Mouse (Mus musculus): ENCODE measurements at regions not wholly inside any gene's neighbourhood (a gene's known extent, or its start where the extent isn't known, plus 50 kb on each side); places are given as distances from the start of the nearest gene placed in this dataset.

- no peak for DNase-seq (ENCODE audit: extremely low spot score, low spot score)
Measured at GRCm38 (mm10) chr12:106128944-106129724, 119.1 kb downstream of the Vrk1 start.

- DNase-seq (ENCODE audit: extremely low spot score, low spot score) = no peak
Measured at GRCm38 (mm10) chr12:106130071-106130676, 120.1 kb downstream of the Vrk1 start.

GRCm38 (mm10) chr12:106132715-106133114 lies 122.7 kb downstream of the Vrk1 start:
- no peak for DNase-seq (ENCODE audit: extremely low spot score, low spot score)

GRCm38 (mm10) chr12:106138466-106138865 lies 128.4 kb downstream of the Vrk1 start:
- DNase-seq (ENCODE audit: extremely low spot score, low spot score) = no peak

- no peak for DNase-seq (ENCODE audit: extremely low spot score, low spot score)
Measured at GRCm38 (mm10) chr12:106139491-106139890, 129.5 kb downstream of the Vrk1 start.

- no peak for DNase-seq (ENCODE audit: extremely low spot score, low spot score)
Measured at GRCm38 (mm10) chr12:106139927-106140326, 129.9 kb downstream of the Vrk1 start.

GRCm38 (mm10) chr12:106140671-106141070 lies 130.6 kb downstream of the Vrk1 start:
- DNase-seq (ENCODE audit: extremely low spot score, low spot score) = no peak

GRCm38 (mm10) chr12:106143548-106143947 lies 133.5 kb downstream of the Vrk1 start:
- no peak for DNase-seq (ENCODE audit: extremely low spot score, low spot score)

- DNase-seq (ENCODE audit: extremely low spot score, low spot score) = no peak
Measured at GRCm38 (mm10) chr12:106156837-106157236, 146.8 kb downstream of the Vrk1 start.

GRCm38 (mm10) chr12:106157827-106158226 lies 147.8 kb downstream of the Vrk1 start:
- no peak for DNase-seq (ENCODE audit: extremely low spot score, low spot score)

- no peak for DNase-seq (ENCODE audit: extremely low spot score, low spot score)
Measured at GRCm38 (mm10) chr12:106158620-106159019, 148.6 kb downstream of the Vrk1 start.

- no peak for DNase-seq (ENCODE audit: extremely low spot score, low spot score)
Measured at GRCm38 (mm10) chr12:106171301-106171700, 161.3 kb downstream of the Vrk1 start.

GRCm38 (mm10) chr12:106173211-106173610 lies 163.2 kb downstream of the Vrk1 start:
- no peak for DNase-seq (ENCODE audit: extremely low spot score, low spot score)

- peak; percentile 57 for DNase-seq (ENCODE audit: extremely low spot score, low spot score)
Measured at GRCm38 (mm10) chr12:106174070-106174980, 164.3 kb downstream of the Vrk1 start.

- peak; percentile 53 for DNase-seq (ENCODE audit: extremely low spot score, low spot score)
Measured at GRCm38 (mm10) chr12:106174981-106175700, 165.1 kb downstream of the Vrk1 start.

- no peak for DNase-seq (ENCODE audit: extremely low spot score, low spot score)
Measured at GRCm38 (mm10) chr12:106177302-106177701, 167.3 kb downstream of the Vrk1 start.

- DNase-seq (ENCODE audit: extremely low spot score, low spot score) = no peak
Measured at GRCm38 (mm10) chr12:106177861-106178260, 167.8 kb downstream of the Vrk1 start.

- no peak for DNase-seq (ENCODE audit: extremely low spot score, low spot score)
Measured at GRCm38 (mm10) chr12:106178688-106179205, 168.7 kb downstream of the Vrk1 start.

- DNase-seq (ENCODE audit: extremely low spot score, low spot score) = no peak
Measured at GRCm38 (mm10) chr12:106182923-106183322, 172.9 kb downstream of the Vrk1 start.

- DNase-seq (ENCODE audit: extremely low spot score, low spot score) = no peak
Measured at GRCm38 (mm10) chr12:106183973-106184372, 173.9 kb downstream of the Vrk1 start.

Data from neural tube, embryonic 10.5 days (tissue).